Comparison of ENCODE assay signal across 30 mouse cellular contexts in the genomic region with DNA sequence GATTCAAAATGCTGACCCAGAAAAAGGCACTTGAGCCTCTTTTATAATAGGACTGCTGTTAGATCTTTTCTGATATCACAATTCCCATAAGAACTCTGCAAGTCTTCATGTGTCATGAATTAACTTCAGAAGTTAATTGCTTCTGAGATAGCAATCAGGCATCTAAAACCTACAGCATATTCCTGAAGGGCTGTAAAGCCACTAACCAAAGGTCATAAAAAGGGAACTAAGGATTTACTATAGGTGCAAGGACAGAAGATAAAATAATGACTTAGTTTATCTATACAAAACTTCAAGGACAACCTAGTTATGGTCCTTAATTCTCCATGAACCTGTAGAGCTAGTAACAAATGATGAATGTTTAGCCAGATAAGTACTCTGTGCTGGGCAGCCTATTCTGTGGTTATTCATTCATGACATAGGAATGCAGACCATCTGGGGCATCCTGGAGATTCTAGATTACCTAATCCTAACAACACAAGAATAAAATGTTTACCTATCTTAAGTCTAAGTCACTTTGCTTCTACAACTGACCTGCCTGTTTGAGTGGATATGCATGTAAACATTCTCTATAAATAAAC.
DNase-seq lines count a peak whose midpoint lies in the region; ATAC-seq lines count a peak whose summit lies in the region.
"Had no signal": no experiment of that assay in that cellular context is flagged by ENCODE, and none has a peak within 500 bp of the region (broad histone marks: within the 10 kb centered on the region; RNA-seq: fewer than 3 reads in every experiment).

No protein-coding gene starts in this region.

- H3K9me3 ChIP-seq in intestine, embryonic 15.5 days, result no peaks in the 10 kb centered on the region
- H3K9me3 ChIP-seq in heart, embryonic 10.5 days, result no peaks in the 10 kb centered on the region
- H3K9me3 ChIP-seq: embryonic facial prominence, embryonic 12.5 days; heart, embryonic 13.5 days; hindbrain, embryonic 10.5 days; liver, embryonic 12.5 days; midbrain, embryonic 13.5 days; neural tube, embryonic 13.5 days had no signal

- no peak overlapping the region for H3K4me3 ChIP-seq in intestine, embryonic 15.5 days (replicated peaks)
- no peak overlapping the region for H3K4me3 ChIP-seq in heart, embryonic 10.5 days
- H3K4me3 ChIP-seq: embryonic facial prominence, embryonic 12.5 days; heart, embryonic 13.5 days; hindbrain, embryonic 10.5 days; liver, embryonic 12.5 days; midbrain, embryonic 13.5 days; neural tube, embryonic 13.5 days had no signal

- H3K9ac ChIP-seq in intestine, embryonic 15.5 days, result no peak overlapping the region
- H3K9ac ChIP-seq: embryonic facial prominence, embryonic 12.5 days; heart, embryonic 13.5 days; liver, embryonic 12.5 days; liver, postnatal 0 days; midbrain, embryonic 13.5 days; neural tube, embryonic 13.5 days had no signal

- no peaks in the 10 kb centered on the region for H3K36me3 ChIP-seq in intestine, embryonic 15.5 days
- no peaks in the 10 kb centered on the region for H3K36me3 ChIP-seq in heart, embryonic 10.5 days
- H3K36me3 ChIP-seq: embryonic facial prominence, embryonic 12.5 days; heart, embryonic 13.5 days; hindbrain, embryonic 10.5 days; liver, embryonic 12.5 days; midbrain, embryonic 13.5 days; neural tube, embryonic 13.5 days had no signal

- DNase-seq in kidney, adult 11 months, result peak; percentile 29
- no peak for DNase-seq in kidney, postnatal 4 days
- peak; percentile 9 for DNase-seq in 3T3-L1 (ENCODE audit: low read depth, low spot score)
- DNase-seq in kidney, postnatal 14 days, result peak; percentile 16
- no peak for DNase-seq in gastrocnemius, postnatal 25 days
- no peak for DNase-seq in heart, embryonic 10.5 days (ENCODE audit: low spot score)
- DNase-seq: adrenal gland, adult 2 months; adrenal gland, postnatal 36 days; cerebellum, adult 18-20 months; cerebellum, postnatal 14 days; gastrocnemius, postnatal 14 days; heart, adult 18-20 months; heart, postnatal 10 days; layer of hippocampus, postnatal 36 days; left cerebral cortex, postnatal 4 days; liver, postnatal 0 days; thymus, adult 2 months; thymus, postnatal 36 days had no signal

- H3K4me2 ChIP-seq in intestine, embryonic 15.5 days (replicated peaks), result no peak overlapping the region
- H3K4me2 ChIP-seq: embryonic facial prominence, embryonic 12.5 days; heart, embryonic 13.5 days; liver, embryonic 12.5 days; midbrain, embryonic 13.5 days; neural tube, embryonic 13.5 days had no signal

- peak; percentile 82 for ATAC-seq in intestine, embryonic 15.5 days
- ATAC-seq: activated CD4-positive, CD25-positive, alpha-beta regulatory T cell, adult 4 months; CD4-positive, CD25-positive, alpha-beta regulatory T cell, adult 4 months; forebrain, embryonic 14.5 days; hindbrain, embryonic 16.5 days; liver, embryonic 12.5 days; liver, postnatal 0 days; midbrain, embryonic 13.5 days had no signal

- H3K4me1 ChIP-seq in intestine, embryonic 15.5 days (replicated peaks), result no peaks in the 10 kb centered on the region
- H3K4me1 ChIP-seq in heart, embryonic 10.5 days, result no peaks in the 10 kb centered on the region
- H3K4me1 ChIP-seq: embryonic facial prominence, embryonic 12.5 days; heart, embryonic 13.5 days; hindbrain, embryonic 10.5 days; liver, embryonic 12.5 days; midbrain, embryonic 13.5 days; neural tube, embryonic 13.5 days had no signal

- H3K27ac ChIP-seq in intestine, embryonic 15.5 days, result no peak overlapping the region
- no peak overlapping the region for H3K27ac ChIP-seq in heart, embryonic 10.5 days
- H3K27ac ChIP-seq: embryonic facial prominence, embryonic 12.5 days; heart, embryonic 13.5 days; hindbrain, embryonic 10.5 days; liver, embryonic 12.5 days; macrophage; midbrain, embryonic 13.5 days; neural tube, embryonic 13.5 days had no signal

- no peaks in the 10 kb centered on the region for H3K27me3 ChIP-seq in intestine, embryonic 15.5 days (replicated peaks)
- no peaks in the 10 kb centered on the region for H3K27me3 ChIP-seq in heart, embryonic 10.5 days (ENCODE audit: insufficient read depth, poor library complexity, severe bottlenecking)
- H3K27me3 ChIP-seq: embryonic facial prominence, embryonic 12.5 days; heart, embryonic 13.5 days; liver, embryonic 12.5 days; midbrain, embryonic 13.5 days; neural tube, embryonic 13.5 days had no signal

Comparison
In these comparisons a context has a peak if more than half of its experiments do, and no peak if none do; other contexts are left out.
1. DNase-seq: peak in kidney, adult 11 months (single experiment), 3T3-L1 (single experiment) and kidney, postnatal 14 days (single experiment); none in kidney, postnatal 4 days (0 of 2), gastrocnemius, postnatal 25 days (single experiment) and heart, embryonic 10.5 days (single experiment).